8 mouse cellular contexts compared by ENCODE assay signal in genomic region chr10:117225094-117225493, GRCm38 (mm10). TPM values are rescaled to one million over a fixed set of nuclear protein-coding genes. Genes with fewer than 3 reads are reported as not detected.
DNase-seq lines count a peak whose midpoint lies in the region; ATAC-seq and TF ChIP-seq lines count a peak whose summit lies in the region.

No protein-coding gene starts in this region.

- ATAC-seq in heart, embryonic 13.5 days (ENCODE audit: extremely low read depth, insufficient number of reproducible peaks, low FRiP score, low TSS enrichment): no peak
- no peak for ATAC-seq in heart, postnatal 0 days (ENCODE audit: insufficient read depth, low read depth)
- no peak for ATAC-seq in liver, embryonic 16.5 days (ENCODE audit: low read depth)
- no peak for ATAC-seq in erythroid progenitor cell, adult 5-6 weeks (replicated peaks; ENCODE audit: low FRiP score, poor library complexity, severe bottlenecking)

- peak overlapping the region; percentile 74 for H3K4me3 ChIP-seq in heart, embryonic 13.5 days
- peak overlapping the region; percentile 88; the same call in 1 of the 2 replicates for H3K4me3 ChIP-seq in heart, postnatal 0 days (ENCODE audit: low read depth, low read length)
- H3K4me3 ChIP-seq in liver, embryonic 16.5 days (ENCODE audit: low read depth, low read length): peak overlapping the region; percentile 88

- no peak for TF ChIP-seq EP300 in heart, postnatal 0 days (IDR thresholded peaks at IDR 0.05; ENCODE audit: low read depth)

- DNase-seq in heart, adult 18-20 months: no peak
- DNase-seq in R1 (ENCODE audit: low read depth, low spot score): peak; percentile 63
- DNase-seq in heart, postnatal 0 days (ENCODE audit: low spot score): no peak
- DNase-seq in left cerebral cortex, adult 18-20 months (ENCODE audit: low spot score in 2 of 2): no peak
- no peak for DNase-seq in layer of hippocampus, adult 18-20 months (ENCODE audit: low spot score in 2 of 2)

- H3K36me3 ChIP-seq in heart, embryonic 13.5 days: peaks cover 28% of the 10 kb centered on the region
- peaks cover 26% of the 10 kb centered on the region for H3K36me3 ChIP-seq in heart, postnatal 0 days (replicated peaks; ENCODE audit: control insufficient read depth, insufficient read depth, low read length)
- peaks cover 13% of the 10 kb centered on the region for H3K36me3 ChIP-seq in liver, embryonic 16.5 days (ENCODE audit: control insufficient read depth, insufficient read depth)

- TF ChIP-seq CTCF in heart, postnatal 0 days (IDR thresholded peaks at IDR 0.05; ENCODE audit: low read depth): no peak; the same call in 1 of the 2 replicates

- WGBS in heart, embryonic 13.5 days: 47% methylated on average over 8 of the region's 8 CpGs
- 53% methylated on average over 8 of the region's 8 CpGs for WGBS in heart, postnatal 0 days
- 43% methylated on average over 8 of the region's 8 CpGs for WGBS in liver, embryonic 16.5 days (ENCODE audit: insufficient replicate concordance)

- no peak overlapping the region for H3K9ac ChIP-seq in heart, embryonic 13.5 days
- H3K9ac ChIP-seq in heart, postnatal 0 days (replicated peaks; ENCODE audit: low read depth, low read length): no peak overlapping the region
- no peak overlapping the region; the same call in 1 of the 2 replicates for H3K9ac ChIP-seq in liver, embryonic 16.5 days (ENCODE audit: low read depth, low read length)

- H3K27me3 ChIP-seq in heart, embryonic 13.5 days (replicated peaks): 0 out of 2 replicates have a peak, but pooled peaks cover 4% of the 10 kb centered on the region
- H3K27me3 ChIP-seq in heart, postnatal 0 days (ENCODE audit: control insufficient read depth, insufficient read depth, low read length): no peaks in the 10 kb centered on the region; the same call in 1 of the 2 replicates
- no peaks in the 10 kb centered on the region for H3K27me3 ChIP-seq in liver, embryonic 16.5 days (ENCODE audit: control insufficient read depth, insufficient read depth, low read depth, low read length)

- H3K9me3 ChIP-seq in heart, embryonic 13.5 days: no peaks in the 10 kb centered on the region
- no peaks in the 10 kb centered on the region for H3K9me3 ChIP-seq in heart, postnatal 0 days (replicated peaks; ENCODE audit: control insufficient read depth, low read length)
- H3K9me3 ChIP-seq in liver, embryonic 16.5 days (replicated peaks; ENCODE audit: control insufficient read depth, low read length): no peaks in the 10 kb centered on the region

- peak overlapping the region; percentile 94 for H3K4me2 ChIP-seq in heart, embryonic 13.5 days
- peak overlapping the region; percentile 80 for H3K4me2 ChIP-seq in heart, postnatal 0 days (ENCODE audit: low read depth, low read length)
- H3K4me2 ChIP-seq in liver, embryonic 16.5 days (ENCODE audit: low read depth, low read length): peak overlapping the region; percentile 92

- peaks cover 20% of the 10 kb centered on the region for H3K4me1 ChIP-seq in heart, embryonic 13.5 days
- H3K4me1 ChIP-seq in heart, postnatal 0 days (ENCODE audit: control insufficient read depth, insufficient read depth): peaks cover 10% of the 10 kb centered on the region; the same call in 1 of the 2 replicates
- H3K4me1 ChIP-seq in liver, embryonic 16.5 days (ENCODE audit: control insufficient read depth, low read depth, low read length): peaks cover 16% of the 10 kb centered on the region

- peak overlapping the region; percentile 98; the same call in 1 of the 2 replicates for H3K27ac ChIP-seq in heart, embryonic 13.5 days (replicated peaks)
- H3K27ac ChIP-seq in heart, postnatal 0 days (ENCODE audit: low read depth): no peak overlapping the region
- H3K27ac ChIP-seq in liver, embryonic 16.5 days (ENCODE audit: low read length): no peak overlapping the region

RNA-seq across cellular contexts. Expression of gene Yeats4, which starts 0.8 kb away (rescaled TPM):
- 46.6 and 54.1 TPM in 2 replicates for polyA plus RNA-seq in heart, embryonic 13.5 days (2015; fragmentation: Nextera tagmentation; extraction: Ambion mirVana)
- 10 to 100 TPM; 29.3 to 30.2 TPM for total RNA-seq in heart, adult 18-20 months (2021)
- total RNA-seq in heart, postnatal 0 days (2014; rRNA removed; ENCODE audit: low replicate concordance): 34.4 and 50.7 TPM in 2 replicates
- polyA plus RNA-seq in heart, postnatal 0 days (2015; fragmentation: Nextera tagmentation; extraction: Ambion mirVana): 31.1 and 33.6 TPM in 2 replicates
- 28.2 and 30.6 TPM in 2 replicates for polyA plus RNA-seq in liver, embryonic 16.5 days (2015; fragmentation: Nextera tagmentation; extraction: Ambion mirVana)
- 36.4 and 65.8 TPM in 2 replicates for total RNA-seq in erythroid progenitor cell, adult 5-6 weeks (2015; ENCODE audit: low replicate concordance)
- total RNA-seq in erythroid progenitor cell, adult 5-6 weeks (2017; ENCODE audit: low replicate concordance): 57.3 and 94.7 TPM in 2 replicates
- total RNA-seq in left cerebral cortex, adult 18-20 months (2021): 10 to 100 TPM; 47.1 to 50.0 TPM
- total RNA-seq in layer of hippocampus, adult 18-20 months (2021): 10 to 100 TPM; 41.7 to 44.2 TPM

RNA-seq across cellular contexts. Expression of gene 9530003J23Rik, which starts 13.4 kb away (rescaled TPM):
- polyA plus RNA-seq in heart, embryonic 13.5 days (2015; fragmentation: Nextera tagmentation; extraction: Ambion mirVana): not detected in 2 replicates
- not detected for total RNA-seq in heart, adult 18-20 months (2021)
- not detected in 2 replicates for total RNA-seq in heart, postnatal 0 days (2014; rRNA removed; ENCODE audit: low replicate concordance)
- polyA plus RNA-seq in heart, postnatal 0 days (2015; fragmentation: Nextera tagmentation; extraction: Ambion mirVana): not detected in 2 replicates
- not detected in 2 replicates for polyA plus RNA-seq in liver, embryonic 16.5 days (2015; fragmentation: Nextera tagmentation; extraction: Ambion mirVana)
- not detected in 2 replicates for total RNA-seq in erythroid progenitor cell, adult 5-6 weeks (2015; ENCODE audit: low replicate concordance)
- total RNA-seq in erythroid progenitor cell, adult 5-6 weeks (2017; ENCODE audit: low replicate concordance): not detected in 2 replicates
- total RNA-seq in left cerebral cortex, adult 18-20 months (2021): not detected
- not detected for total RNA-seq in layer of hippocampus, adult 18-20 months (2021)

RNA-seq across cellular contexts. Expression of gene Lyz2, which starts 57.0 kb away (rescaled TPM):
- 90.5 and 115 TPM in 2 replicates for polyA plus RNA-seq in heart, embryonic 13.5 days (2015; fragmentation: Nextera tagmentation; extraction: Ambion mirVana)
- 100 to 1,000 TPM; 145 to 223 TPM for total RNA-seq in heart, adult 18-20 months (2021)
- total RNA-seq in heart, postnatal 0 days (2014; rRNA removed; ENCODE audit: low replicate concordance): 37.1 and 40.6 TPM in 2 replicates
- polyA plus RNA-seq in heart, postnatal 0 days (2015; fragmentation: Nextera tagmentation; extraction: Ambion mirVana): 54.7 and 61.6 TPM in 2 replicates
- polyA plus RNA-seq in liver, embryonic 16.5 days (2015; fragmentation: Nextera tagmentation; extraction: Ambion mirVana): 661 and 713 TPM in 2 replicates
- total RNA-seq in erythroid progenitor cell, adult 5-6 weeks (2015; ENCODE audit: low replicate concordance): 1,587 and 1,837 TPM in 2 replicates
- 739 and 760 TPM in 2 replicates for total RNA-seq in erythroid progenitor cell, adult 5-6 weeks (2017; ENCODE audit: low replicate concordance)
- total RNA-seq in left cerebral cortex, adult 18-20 months (2021): 10 to 100 TPM; 18.8 to 20.3 TPM
- total RNA-seq in layer of hippocampus, adult 18-20 months (2021): 10 to 100 TPM; 14.0 to 18.7 TPM
